Mouse (Mus musculus): Measurements from ENCODE around the gene Haao. TPM values are rescaled to one million over a fixed set of nuclear protein-coding genes. Genes with fewer than 3 reads are reported as not detected.

Gene Haao
- polyA plus RNA-seq, 1 experiment from 2014 or later: 0.40 TPM

- H3K36me3 ChIP-seq (ENCODE audit: control insufficient read depth, insufficient read depth): no peaks in the 10 kb centered on the region
- H3K9ac ChIP-seq (ENCODE audit: low read depth, low read length): no peak overlapping the region
- H3K27ac ChIP-seq (ENCODE audit: low read depth, low read length): no peak overlapping the region
- no peaks in the 10 kb centered on the region for H3K27me3 ChIP-seq (replicated peaks; ENCODE audit: control insufficient read depth, insufficient read depth, low read length)
- H3K4me3 ChIP-seq (ENCODE audit: low read depth, low read length): no peak overlapping the region
- TF ChIP-seq CTCF (IDR thresholded peaks at IDR 0.05; ENCODE audit: low read depth): no peak
- no peaks in the 10 kb centered on the region for H3K4me1 ChIP-seq (replicated peaks; ENCODE audit: control insufficient read depth, insufficient read depth, low read length)
- WGBS: 86% methylated on average over 6 of the region's 6 CpGs
- no peaks in the 10 kb centered on the region for H3K9me3 ChIP-seq (ENCODE audit: control insufficient read depth)
- no peak overlapping the region for H3K4me2 ChIP-seq (replicated peaks; ENCODE audit: low read depth)
- ATAC-seq: no peak
These were observed 663 bp downstream of the Haao start for GRCm38 (mm10) chr17:83847100-83847499.

- no peaks in the 10 kb centered on the region for H3K36me3 ChIP-seq (ENCODE audit: control insufficient read depth, insufficient read depth)
- no peak overlapping the region for H3K9ac ChIP-seq (ENCODE audit: low read depth, low read length)
- no peaks in the 10 kb centered on the region for H3K4me1 ChIP-seq (replicated peaks; ENCODE audit: control insufficient read depth, insufficient read depth, low read length)
- H3K4me3 ChIP-seq (ENCODE audit: low read depth, low read length): no peak overlapping the region
- H3K27me3 ChIP-seq (replicated peaks; ENCODE audit: control insufficient read depth, insufficient read depth, low read length): no peaks in the 10 kb centered on the region
- 87% methylated on average over 21 of the region's 21 CpGs for WGBS
- H3K4me2 ChIP-seq (replicated peaks; ENCODE audit: low read depth): no peak overlapping the region
- no peaks in the 10 kb centered on the region for H3K9me3 ChIP-seq (ENCODE audit: control insufficient read depth)
- ATAC-seq: no peak
- H3K27ac ChIP-seq (ENCODE audit: low read depth, low read length): no peak overlapping the region
- TF ChIP-seq CTCF (IDR thresholded peaks at IDR 0.05; ENCODE audit: low read depth): no peak
These were observed 1.3 kb downstream of the Haao start for GRCm38 (mm10) chr17:83846301-83847021.

DNA sequence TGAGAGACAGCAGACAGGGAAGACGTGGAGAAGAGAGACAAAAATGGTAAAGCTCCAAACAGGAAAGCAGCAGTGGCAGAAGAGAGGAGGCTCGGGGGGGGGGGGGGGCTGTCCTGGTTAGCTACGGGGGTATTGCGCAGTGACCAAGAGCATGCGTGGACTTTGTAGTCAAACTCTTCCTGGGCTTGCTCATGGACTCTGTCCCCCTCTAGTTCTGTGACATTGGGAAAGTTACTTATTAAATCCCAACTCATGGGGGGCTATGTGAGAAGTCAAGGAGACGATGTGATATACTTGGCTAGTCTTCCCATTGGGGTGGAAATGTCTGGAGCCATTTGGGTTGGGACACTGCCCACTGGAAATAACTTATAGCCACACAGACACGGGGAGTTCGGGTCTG lies 2.2 kb downstream of the Haao start:
- no peak for ATAC-seq
- Histone ChIP-seq H3K4me1 (replicated peaks; ENCODE audit: control insufficient read depth, insufficient read depth, low read length) (no peaks in the 10 kb centered on the region), H3K4me2 (replicated peaks; ENCODE audit: low read depth) (no peak overlapping the region), H3K9me3 (ENCODE audit: control insufficient read depth) (no peaks in the 10 kb centered on the region), H3K27me3 (replicated peaks; ENCODE audit: control insufficient read depth, insufficient read depth, low read length) (no peaks in the 10 kb centered on the region), H3K27ac (ENCODE audit: low read depth, low read length) (no peak overlapping the region), H3K4me3 (ENCODE audit: low read depth, low read length) (no peak overlapping the region), H3K36me3 (ENCODE audit: control insufficient read depth, insufficient read depth) (no peaks in the 10 kb centered on the region), H3K9ac (ENCODE audit: low read depth, low read length) (no peak overlapping the region)
- WGBS: 48% methylated on average over 8 of the region's 8 CpGs
- TF ChIP-seq CTCF (IDR thresholded peaks at IDR 0.05; ENCODE audit: low read depth): no peak

DNA sequence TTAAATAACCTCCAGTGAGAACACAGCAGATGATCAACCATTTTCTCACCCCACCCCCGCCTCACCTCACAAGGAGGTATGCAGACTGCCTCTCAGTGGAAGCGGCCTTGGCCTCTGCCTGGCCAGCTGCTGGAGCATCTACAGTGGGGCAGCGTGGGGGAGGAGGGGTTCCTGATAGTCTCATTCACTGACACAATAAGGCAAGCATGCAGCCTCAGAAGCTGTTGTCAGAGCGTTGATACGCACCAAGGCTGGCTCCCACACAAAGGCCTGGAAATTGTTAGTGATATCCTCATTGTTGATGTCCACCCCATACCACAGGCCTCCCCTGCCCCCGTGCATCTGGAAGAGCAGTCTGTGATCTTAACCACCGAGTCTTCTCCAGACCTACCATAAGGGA lies 4.0 kb downstream of the Haao start:
- no peak for TF ChIP-seq CTCF (IDR thresholded peaks at IDR 0.05; ENCODE audit: low read depth)
- H3K27me3 ChIP-seq (replicated peaks; ENCODE audit: control insufficient read depth, insufficient read depth, low read length): no peaks in the 10 kb centered on the region
- no peaks in the 10 kb centered on the region for H3K9me3 ChIP-seq (ENCODE audit: control insufficient read depth)
- H3K4me3 ChIP-seq (ENCODE audit: low read depth, low read length): no peak overlapping the region
- H3K27ac ChIP-seq (ENCODE audit: low read depth, low read length): no peak overlapping the region
- no peak for ATAC-seq
- H3K36me3 ChIP-seq (ENCODE audit: control insufficient read depth, insufficient read depth): no peaks in the 10 kb centered on the region
- H3K9ac ChIP-seq (ENCODE audit: low read depth, low read length): no peak overlapping the region
- H3K4me2 ChIP-seq (replicated peaks; ENCODE audit: low read depth): no peak overlapping the region
- no peaks in the 10 kb centered on the region for H3K4me1 ChIP-seq (replicated peaks; ENCODE audit: control insufficient read depth, insufficient read depth, low read length)
- 72% methylated on average over 7 of the region's 7 CpGs for WGBS

GRCm38 (mm10) chr17:83841011-83841410 lies 6.8 kb downstream of the Haao start:
- Histone ChIP-seq H3K4me2 (replicated peaks; ENCODE audit: low read depth) (no peak overlapping the region), H3K9ac (ENCODE audit: low read depth, low read length) (no peak overlapping the region), H3K36me3 (ENCODE audit: control insufficient read depth, insufficient read depth) (no peaks in the 10 kb centered on the region), H3K4me3 (ENCODE audit: low read depth, low read length) (no peak overlapping the region), H3K27ac (ENCODE audit: low read depth, low read length) (no peak overlapping the region), H3K9me3 (ENCODE audit: control insufficient read depth) (no peaks in the 10 kb centered on the region), H3K27me3 (replicated peaks; ENCODE audit: control insufficient read depth, insufficient read depth, low read length) (no peaks in the 10 kb centered on the region), H3K4me1 (replicated peaks; ENCODE audit: control insufficient read depth, insufficient read depth, low read length) (no peaks in the 10 kb centered on the region)
- WGBS: 81% methylated on average over 5 of the region's 5 CpGs
- TF ChIP-seq CTCF (IDR thresholded peaks at IDR 0.05; ENCODE audit: low read depth): no peak
- ATAC-seq: no peak

DNA sequence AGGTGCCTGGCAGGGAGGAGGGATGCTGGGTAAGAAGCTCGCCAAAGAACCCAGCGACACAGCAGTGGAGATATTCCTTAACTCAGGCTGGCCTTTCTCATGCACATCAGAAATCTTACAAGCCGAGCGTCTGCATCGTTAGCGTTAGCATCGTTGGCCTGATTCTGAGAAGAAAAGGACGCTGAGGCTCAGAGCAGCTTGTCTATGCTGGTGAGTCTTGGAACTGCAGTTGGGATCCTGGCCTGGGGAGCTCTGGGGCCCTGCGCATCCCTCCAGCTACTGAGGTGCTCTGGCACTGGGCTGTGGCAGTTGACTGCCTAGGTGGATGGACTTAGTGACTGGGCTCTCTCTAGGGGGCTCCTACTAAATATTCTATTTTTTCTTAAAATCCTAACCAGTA lies 8.6 kb downstream of the Haao start:
- Histone ChIP-seq H3K36me3 (ENCODE audit: control insufficient read depth, insufficient read depth) (no peaks in the 10 kb centered on the region), H3K27ac (ENCODE audit: low read depth, low read length) (no peak overlapping the region), H3K9ac (ENCODE audit: low read depth, low read length) (no peak overlapping the region), H3K4me1 (replicated peaks; ENCODE audit: control insufficient read depth, insufficient read depth, low read length) (no peaks in the 10 kb centered on the region), H3K4me2 (replicated peaks; ENCODE audit: low read depth) (no peak overlapping the region), H3K9me3 (ENCODE audit: control insufficient read depth) (no peaks in the 10 kb centered on the region), H3K4me3 (ENCODE audit: low read depth, low read length) (no peak overlapping the region), H3K27me3 (replicated peaks; ENCODE audit: control insufficient read depth, insufficient read depth, low read length) (no peaks in the 10 kb centered on the region)
- no peak for ATAC-seq
- 75% methylated on average over 9 of the region's 9 CpGs for WGBS
- TF ChIP-seq CTCF (IDR thresholded peaks at IDR 0.05; ENCODE audit: low read depth): peak; percentile 37; the same call in 1 of the 2 replicates
